Mouse (Mus musculus) liver, embryonic 11.5 days (tissue): ENCODE results near the gene Zfp637. TPM values are rescaled to one million over a fixed set of nuclear protein-coding genes. Genes with fewer than 3 reads are reported as not detected.
"Not testable (repeated sequence)": the region's sequence is repeated elsewhere in the genome, so short reads cannot be mapped to it uniquely, and the experiment has no call there.

Experiments used
- ATAC-seq: fragments of 200-750 bp; cut with Nextera tagmentation; replicated peaks from 2 replicates; pipeline ENCODE4 v1.8.0; 2017; ENCODE audit warnings: moderate number of reproducible peaks, mild to moderate bottlenecking, moderate TSS enrichment, moderate library complexity; ENCODE audit not compliant: low FRiP score
- DNase-seq: peaks from one replicate; pipeline ENCODE4 v3.0.0-alpha.2; 2017; ENCODE audit warnings: low spot score
- H3K27ac ChIP-seq: fragments of 300-500 bp; sonication (generic); 2 replicates; pipeline ENCODE4 v1.5.1; 2014; ENCODE audit warnings: mild to moderate bottlenecking, low read depth, low read length, control low read depth
- H3K27me3 ChIP-seq: fragments of 300-500 bp; sonication (generic); replicated peaks from 2 replicates; pipeline ENCODE4 v1.6.1; 2014; ENCODE audit warnings: low read length, mixed read lengths; ENCODE audit not compliant: control insufficient read depth, insufficient read depth
- H3K36me3 ChIP-seq: fragments of 300-500 bp; sonication (generic); 2 replicates; pipeline ENCODE4 v1.6.1; 2014; ENCODE audit warnings: mild to moderate bottlenecking, low read length, moderate library complexity, mixed read lengths; ENCODE audit not compliant: control insufficient read depth, insufficient read depth
- H3K4me1 ChIP-seq: fragments of 300-500 bp; sonication (generic); replicated peaks from 2 replicates; pipeline ENCODE4 v1.6.1; 2014; ENCODE audit warnings: low read length, mixed read lengths; ENCODE audit not compliant: control insufficient read depth, insufficient read depth
- H3K4me2 ChIP-seq: fragments of 300-500 bp; sonication (generic); 2 replicates; pipeline ENCODE4 v1.6.1; 2014; ENCODE audit warnings: mild to moderate bottlenecking, control low read depth, moderate library complexity
- H3K4me3 ChIP-seq: fragments of 300-500 bp; sonication (generic); 2 replicates; pipeline ENCODE4 v1.5.1; 2014; ENCODE audit warnings: low read depth, low read length, control low read depth
- H3K9ac ChIP-seq: fragments of 300-500 bp; sonication (generic); 2 replicates; pipeline ENCODE4 v1.6.1; 2014; ENCODE audit warnings: low read depth, low read length, control low read depth
- H3K9me3 ChIP-seq: fragments of 300-500 bp; sonication (generic); 2 replicates; pipeline ENCODE4 v1.6.1; 2016; ENCODE audit warnings: low read length, inconsistent platforms, mixed read lengths; ENCODE audit not compliant: control insufficient read depth
- WGBS: fragments of 180-500 bp; shearing (Covaris S2); extraction: QIAGEN DNeasy Blood & Tissue Kit; methylation state at CpG from one replicate; pipeline ENCODE4 v1.1.7; 2014; 5-methylcytosine and 5-hydroxymethylcytosine counted together
- polyA plus RNA-seq: library from polyadenylated mRNA; unstranded; fragments of >200 nt; fragmentation: Nextera tagmentation; extraction: Ambion mirVana; gene quantifications from 2 replicates; pipeline ENCODE4 v1.2.1, GENCODE M21; 2014

Zfp637 gene
- polyA plus RNA-seq, 1 experiment from 2014 or later, result 81.0 TPM

GRCm38 (mm10) chr6:117851747-117852146 is 10.8 kb downstream of the Zfp637 start:
- Histone ChIP-seq H3K4me1 (no peaks in the 10 kb centered on the region), H3K4me3 (no peak overlapping the region), H3K4me2 (no peak overlapping the region), H3K9ac (no peak overlapping the region), H3K9me3 (no peaks in the 10 kb centered on the region), H3K36me3 (peaks cover 4% of the 10 kb centered on the region; the same call in 1 of the 2 replicates), H3K27ac (no peak overlapping the region), H3K27me3 (no peaks in the 10 kb centered on the region)
- DNase-seq (no peak), ATAC-seq (no peak)
- WGBS, result 51% methylated on average over 2 of the region's 2 CpGs

DNA sequence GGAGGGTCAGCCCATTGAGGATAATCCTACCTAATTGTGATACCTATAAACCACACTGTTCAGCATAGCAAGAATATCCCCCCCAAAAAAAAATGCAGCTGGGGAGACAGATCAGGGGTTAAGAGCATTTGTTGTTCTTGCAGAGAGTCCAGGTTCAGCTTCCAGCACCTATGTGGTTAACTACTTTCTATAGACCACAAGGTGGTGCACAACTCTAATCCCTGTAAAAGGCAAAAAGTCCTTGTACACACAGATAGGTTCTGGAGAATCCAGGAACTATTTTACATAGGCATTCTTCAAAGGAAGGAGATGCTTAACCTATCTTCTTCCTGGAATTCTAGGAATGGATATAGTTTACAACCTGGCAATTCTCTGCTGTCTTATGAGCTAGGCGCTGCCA is 17.0 kb downstream of the Zfp637 start:
- no peaks in the 10 kb centered on the region for H3K27me3 ChIP-seq
- no peak for ATAC-seq
- no peak overlapping the region for H3K27ac ChIP-seq
- no peaks in the 10 kb centered on the region for H3K36me3 ChIP-seq
- no peak overlapping the region for H3K4me3 ChIP-seq
- H3K9ac ChIP-seq, result no peak overlapping the region
- H3K4me1 ChIP-seq, result no peaks in the 10 kb centered on the region
- no peak overlapping the region for H3K4me2 ChIP-seq
- 78% methylated on average over 1 of the region's 1 CpGs for WGBS
- H3K9me3 ChIP-seq, result no peaks in the 10 kb centered on the region
- DNase-seq, result no peak

GRCm38 (mm10) chr6:117861848-117862247 is 20.9 kb downstream of the Zfp637 start, which contains the start of gene Zfp239:
Gene Zfp239 (plus strand): TSS chr6:117862100.
- Histone ChIP-seq H3K27ac (no peak within 1 kb of the TSS), H3K9ac (peak within 1 kb of the TSS; percentile 68), H3K27me3 (no peaks in the 10 kb centered on the region), H3K4me2 (peak within 1 kb of the TSS; percentile 97), H3K36me3 (no peaks in the 10 kb centered on the region), H3K4me3 (peak within 1 kb of the TSS; percentile 73), H3K4me1 (0 out of 2 replicates have a peak, but pooled peaks cover 4% of the 10 kb centered on the region), H3K9me3 (no peaks in the 10 kb centered on the region)
- 61% methylated on average over 6 of the region's 6 CpGs for WGBS
- DNase-seq (no peak), ATAC-seq (0 out of 2 replicates have a peak, but pooled peaks have one; percentile 35)

DNA sequence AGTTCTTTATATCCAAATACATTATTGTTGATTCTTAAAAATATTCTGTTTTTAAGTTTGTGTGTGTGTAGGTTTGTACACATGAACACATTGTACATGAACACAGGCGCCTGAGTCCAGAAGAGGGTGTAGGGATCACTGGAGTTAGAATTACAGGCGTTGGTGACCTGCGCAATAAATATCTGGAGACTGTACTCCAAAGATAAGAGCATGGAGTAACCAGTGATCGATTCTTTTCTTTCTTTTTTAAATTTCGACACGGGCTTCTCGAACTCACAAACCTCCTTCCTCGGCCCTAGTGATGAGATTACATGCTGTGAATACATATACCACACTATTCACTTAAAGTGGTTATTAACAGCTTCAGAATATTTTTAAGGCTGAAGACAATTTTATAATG is 21.5 kb downstream of the Zfp637 start:
- DNase-seq (no peak), ATAC-seq (peak; percentile 82)
- H3K36me3 ChIP-seq, result no peaks in the 10 kb centered on the region
- no peak overlapping the region for H3K27ac ChIP-seq
- peak overlapping the region; percentile 68; the same call in 1 of the 2 replicates for H3K9ac ChIP-seq
- H3K4me3 ChIP-seq, result peak overlapping the region; percentile 73
- H3K4me2 ChIP-seq, result peak overlapping the region; percentile 97
- no peaks in the 10 kb centered on the region for H3K27me3 ChIP-seq
- 0 out of 2 replicates have a peak, but pooled peaks cover 4% of the 10 kb centered on the region for H3K4me1 ChIP-seq
- WGBS, result 48% methylated on average over 8 of the region's 8 CpGs
- no peaks in the 10 kb centered on the region for H3K9me3 ChIP-seq

- DNase-seq (peak; percentile 67), ATAC-seq (peak; percentile 87)
- Histone ChIP-seq H3K36me3 (no peaks in the 10 kb centered on the region), H3K4me1 (0 out of 2 replicates have a peak, but pooled peaks cover 4% of the 10 kb centered on the region), H3K4me3 (peak overlapping the region; percentile 73), H3K4me2 (peak overlapping the region; percentile 97), H3K9me3 (no peaks in the 10 kb centered on the region), H3K9ac (peak overlapping the region; percentile 68), H3K27me3 (no peaks in the 10 kb centered on the region), H3K27ac (no peak overlapping the region)
- WGBS, result 2% methylated on average over 26 of the region's 26 CpGs
Measured at GRCm38 (mm10) chr6:117862899-117863620, 22.1 kb downstream of the Zfp637 start.

- Histone ChIP-seq H3K36me3 (no peaks in the 10 kb centered on the region), H3K4me2 (peak overlapping the region; percentile 97), H3K9ac (no peak overlapping the region; the same call in 1 of the 2 replicates), H3K9me3 (no peaks in the 10 kb centered on the region), H3K4me1 (0 out of 2 replicates have a peak, but pooled peaks cover 4% of the 10 kb centered on the region), H3K27ac (no peak overlapping the region), H3K27me3 (no peaks in the 10 kb centered on the region), H3K4me3 (peak overlapping the region; percentile 73)
- 90% methylated on average over 8 of the region's 8 CpGs for WGBS
- ATAC-seq (no peak), DNase-seq (no peak)
Measured at GRCm38 (mm10) chr6:117863751-117864150, 22.8 kb downstream of the Zfp637 start.

DNA sequence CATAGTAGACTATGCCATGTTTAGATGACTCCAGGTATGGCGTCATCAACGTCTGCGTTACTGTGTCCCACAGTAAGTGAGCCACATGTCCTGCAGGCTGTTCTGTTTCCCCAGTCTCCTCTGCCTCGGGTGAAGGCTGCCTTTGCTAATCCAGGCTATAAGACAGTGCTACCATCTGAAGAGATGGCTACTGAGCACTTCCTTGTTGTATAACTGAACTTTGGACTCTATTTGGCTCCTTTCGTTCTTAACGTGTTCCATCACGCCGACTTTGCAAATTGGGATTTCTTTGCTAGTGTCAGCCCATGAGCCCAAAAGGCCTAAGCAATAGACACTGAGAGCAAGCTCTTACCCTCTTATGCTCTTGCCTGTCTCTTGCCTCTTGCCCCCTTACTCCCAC is 27.2 kb downstream of the Zfp637 start:
- Histone ChIP-seq H3K27ac (no peak overlapping the region), H3K4me3 (no peak overlapping the region), H3K4me2 (no peak overlapping the region), H3K4me1 (0 out of 2 replicates have a peak, but pooled peaks cover 4% of the 10 kb centered on the region), H3K9ac (no peak overlapping the region), H3K36me3 (no peaks in the 10 kb centered on the region), H3K27me3 (no peaks in the 10 kb centered on the region), H3K9me3 (no peaks in the 10 kb centered on the region)
- DNase-seq, result no peak
- WGBS, result 91% methylated on average over 8 of the region's 8 CpGs
- ATAC-seq, result no peak

DNA sequence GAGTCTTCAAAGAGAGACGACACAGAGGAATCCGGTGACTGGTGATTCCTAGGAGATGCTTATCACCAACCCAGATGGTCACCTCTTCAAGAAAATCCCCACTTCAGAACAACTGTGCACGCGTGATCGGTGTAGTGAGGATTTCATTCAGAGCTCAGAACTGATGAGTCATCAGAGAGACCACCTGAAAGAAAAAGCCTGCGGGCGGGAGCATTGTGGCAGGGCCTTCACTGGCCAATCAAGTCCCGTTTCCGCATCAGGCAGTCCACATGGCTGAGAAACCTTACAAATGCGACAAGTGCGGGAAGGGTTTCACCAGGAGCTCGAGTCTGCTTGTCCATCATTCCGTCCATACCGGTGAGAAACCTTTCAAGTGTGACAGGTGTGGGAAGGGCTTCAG is 30.1 kb downstream of the Zfp637 start:
- H3K4me3 ChIP-seq, result peak overlapping the region; percentile 24; the same call in 1 of the 2 replicates
- H3K4me2 ChIP-seq, result peak overlapping the region; percentile 40
- H3K4me1 ChIP-seq, result no peaks in the 10 kb centered on the region
- no peaks in the 10 kb centered on the region for H3K9me3 ChIP-seq
- H3K27me3 ChIP-seq, result no peaks in the 10 kb centered on the region
- H3K27ac ChIP-seq, result no peak overlapping the region
- 0 out of 2 replicates have a peak overlapping the region, but pooled peaks have one; percentile 18 for H3K9ac ChIP-seq
- no peaks in the 10 kb centered on the region for H3K36me3 ChIP-seq
- WGBS, result 63% methylated on average over 14 of the region's 14 CpGs
- DNase-seq (no peak), ATAC-seq (peak; percentile 24; the same call in 1 of the 2 replicates)

DNA sequence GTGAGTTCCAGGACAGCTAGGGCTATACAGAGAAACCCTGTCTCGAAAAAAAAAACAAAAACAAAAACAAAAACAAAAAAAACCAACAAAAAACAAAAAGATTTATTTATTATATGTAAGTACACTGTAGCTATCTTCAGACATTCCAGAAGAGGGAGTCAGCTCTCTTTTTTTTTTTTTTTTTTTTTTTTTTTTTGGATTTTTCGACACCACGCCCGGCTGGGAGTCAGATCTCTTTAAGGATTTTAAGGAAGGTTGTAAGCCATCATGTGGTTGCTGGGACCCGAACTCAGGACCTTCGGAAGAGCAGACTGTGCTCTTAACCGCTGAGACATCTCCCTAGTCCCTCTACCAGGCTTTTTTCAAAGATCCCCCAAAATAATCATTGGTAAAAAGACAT is 32.5 kb downstream of the Zfp637 start:
- H3K36me3 ChIP-seq, DNase-seq, H3K4me3 ChIP-seq, H3K27ac ChIP-seq, H3K9me3 ChIP-seq, ATAC-seq, H3K9ac ChIP-seq, H3K4me2 ChIP-seq, H3K27me3 ChIP-seq, H3K4me1 ChIP-seq: not testable (repeated sequence)
- 80% methylated on average over 7 of the region's 7 CpGs for WGBS
